Mouse (Mus musculus) left cerebral cortex, postnatal 36 days (tissue): ENCODE measurements around the gene Olfr222. TPM values are rescaled to one million over a fixed set of nuclear protein-coding genes. Genes with fewer than 3 reads are reported as not detected.
"Not testable (repeated sequence)": the region's sequence is repeated elsewhere in the genome, so short reads cannot be mapped to it uniquely, and the experiment has no call there.

Source experiments
- DNase-seq, 2 experiments: peaks; one replicate each; pipeline ENCODE4 v3.0.0; 2021 to 2022; ENCODE audit warnings: low spot score in 2 of 2, mixed read lengths in 1 of 2
- intact Hi-C: fragments of 180-260 bp; cut with DNase I; formaldehyde crosslinking; loops from one replicate; pipeline ENCODE4 v1.15.1; 2025
- total RNA-seq, 2 experiments: library from RNA; stranded (reverse); gene quantifications; 2 replicates each; pipeline ENCODE4 v1.2.3; 2021

Gene Olfr222
- total RNA-seq = not detected

DNA sequence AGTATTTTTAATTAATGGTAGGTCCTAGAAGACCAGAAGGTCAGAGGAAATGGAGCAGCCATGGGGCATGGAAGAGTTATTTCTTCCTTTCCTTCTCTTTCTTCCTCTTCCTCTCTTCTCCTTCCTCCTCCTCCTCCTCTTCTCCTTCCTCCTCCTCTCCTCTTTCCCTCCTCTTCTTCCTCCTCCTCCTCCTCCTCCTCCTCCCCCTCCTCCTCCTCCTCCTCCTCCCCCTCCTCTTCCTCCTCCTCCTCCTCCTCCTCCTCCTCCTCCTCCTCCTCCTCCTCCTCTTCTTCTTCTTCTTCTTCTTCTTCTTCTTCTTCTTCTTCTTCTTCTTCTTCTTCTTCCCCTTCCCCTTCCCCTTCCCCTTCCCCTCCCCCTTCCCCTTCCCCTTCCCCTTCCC, at the start of gene Olfr222:
Gene Olfr222, minus strand, starts transcription at position 101 of the 400 bp plus-strand sequence.
- intact Hi-C loops = not testable (repeated sequence)

DNA sequence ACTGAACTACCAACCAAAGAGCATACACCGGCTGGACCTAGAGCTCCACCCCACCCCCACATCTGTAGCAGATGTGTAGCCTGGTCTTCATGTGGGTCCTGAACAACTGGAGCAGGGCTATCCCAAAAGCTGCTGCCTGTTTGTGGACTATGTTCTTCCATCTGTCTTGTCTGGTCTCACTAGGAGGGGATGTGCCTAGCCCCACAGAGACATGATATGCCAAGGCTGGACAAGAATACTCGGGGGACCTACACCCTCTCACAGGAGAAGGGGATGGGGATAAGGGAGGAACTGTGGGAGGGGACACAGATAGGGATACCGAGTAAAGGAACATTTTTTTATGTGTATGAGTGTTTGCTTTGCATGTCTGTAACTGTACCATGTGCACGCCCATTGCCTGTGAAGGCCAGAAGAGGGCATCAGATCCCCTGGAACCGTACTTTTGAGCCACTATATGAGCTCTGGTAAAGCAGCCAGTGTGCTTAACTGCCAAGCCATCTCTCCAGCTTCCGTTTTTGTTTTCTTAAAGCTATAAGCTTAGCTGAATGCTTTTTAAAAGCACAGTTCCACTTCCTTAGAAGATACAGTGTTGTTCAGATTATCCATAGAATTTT, 48.1 kb upstream of the Olfr222 start:
- intact Hi-C loops = loop anchor here (5.0 kb wide), 2 partner anchors 123 to 153 kb away; no protein-coding TSS in a partner anchor
- DNase-seq = peak; percentile 49 to 50

More for the DNA sequence above, at the start of gene Olfr222:
- not testable (repeated sequence) for DNase-seq

DNA sequence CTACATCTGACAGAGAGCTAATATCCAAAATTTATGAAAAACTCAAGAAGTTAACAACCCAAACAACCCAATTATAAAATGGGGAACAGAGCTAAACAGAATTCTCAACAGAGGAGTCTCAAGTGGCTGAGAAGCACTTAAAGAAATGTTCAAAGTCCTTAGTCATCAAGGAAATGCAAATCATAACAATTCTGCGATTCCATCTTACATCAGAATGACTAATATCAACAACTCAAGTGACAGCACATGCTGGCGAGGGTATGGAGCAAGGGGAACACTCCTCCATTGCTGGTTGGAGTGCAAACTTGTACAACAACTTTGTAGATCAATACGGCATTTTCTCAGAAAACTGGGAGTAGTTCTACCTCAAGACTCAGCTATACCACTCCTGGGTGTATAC, 46.2 kb upstream of the Olfr222 start:
- intact Hi-C loops = loop anchor here (5.0 kb wide), 2 partner anchors 125 to 155 kb away; no protein-coding TSS in a partner anchor
- DNase-seq = no peak

DNA sequence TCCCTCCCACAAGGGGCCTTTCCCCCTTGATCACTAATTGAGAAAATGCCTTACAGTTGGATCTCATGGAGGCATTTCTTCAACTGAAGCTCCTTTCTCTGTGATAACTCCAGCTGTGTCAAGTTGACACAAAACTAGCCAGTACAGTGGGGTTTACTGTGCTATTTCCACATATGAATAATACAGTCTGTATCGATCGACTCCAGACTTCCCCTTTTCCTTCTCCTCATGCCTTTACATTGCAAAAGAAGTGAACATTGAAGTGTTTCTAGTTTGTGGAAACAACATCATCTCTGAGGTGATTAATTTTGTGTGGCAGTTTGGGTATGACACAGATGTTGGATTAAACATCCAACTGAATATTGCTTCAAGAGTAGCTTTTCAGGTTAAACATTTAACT, 41.0 kb upstream of the Olfr222 start:
- DNase-seq, intact Hi-C loops: not testable (repeated sequence)

DNA sequence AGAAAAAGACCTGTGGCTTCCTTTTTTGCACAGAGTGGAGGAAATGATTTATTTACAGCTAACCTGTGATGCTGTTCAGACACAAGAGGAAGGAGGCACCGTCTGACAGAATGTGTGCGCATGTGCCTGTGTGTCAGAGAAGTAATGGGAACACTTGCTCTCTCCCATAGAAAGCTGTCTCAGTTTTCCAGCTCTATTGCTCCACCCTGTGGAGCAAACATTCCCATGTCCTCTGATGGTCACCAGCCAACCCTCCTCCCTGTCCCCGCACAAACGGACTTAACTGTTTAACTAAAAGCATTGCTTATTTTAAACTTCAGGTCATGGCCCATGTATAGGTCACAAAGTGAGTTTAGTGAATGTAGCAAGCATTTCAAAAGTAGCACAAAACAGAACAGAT, 38.1 kb upstream of the Olfr222 start:
- peak; percentile 22 to 26 for DNase-seq
- intact Hi-C loops = loop anchor here (1.0 kb wide), 1 partner anchor 89 kb away; no protein-coding TSS in a partner anchor

DNA sequence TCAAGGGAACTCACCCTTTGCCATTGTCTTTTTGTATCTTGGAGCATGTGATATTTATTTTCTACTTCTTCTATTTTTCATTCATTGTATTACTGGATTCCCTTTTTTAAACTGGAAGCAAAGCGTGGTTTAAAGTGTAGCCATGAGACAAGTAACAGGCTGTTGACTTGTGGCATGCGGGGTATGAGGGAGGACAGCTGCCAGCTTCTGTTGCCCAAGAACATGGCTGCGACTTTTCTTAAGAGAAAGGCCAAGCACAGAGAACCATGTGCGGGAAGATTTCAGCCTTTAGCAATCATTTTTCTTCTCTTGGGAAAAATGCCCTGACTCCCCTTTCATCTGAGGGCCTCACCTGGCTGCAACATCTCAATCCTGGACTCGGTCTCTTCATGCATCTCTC, 35.6 kb upstream of the Olfr222 start:
- intact Hi-C loops = no loop called here
- DNase-seq = no peak

DNA sequence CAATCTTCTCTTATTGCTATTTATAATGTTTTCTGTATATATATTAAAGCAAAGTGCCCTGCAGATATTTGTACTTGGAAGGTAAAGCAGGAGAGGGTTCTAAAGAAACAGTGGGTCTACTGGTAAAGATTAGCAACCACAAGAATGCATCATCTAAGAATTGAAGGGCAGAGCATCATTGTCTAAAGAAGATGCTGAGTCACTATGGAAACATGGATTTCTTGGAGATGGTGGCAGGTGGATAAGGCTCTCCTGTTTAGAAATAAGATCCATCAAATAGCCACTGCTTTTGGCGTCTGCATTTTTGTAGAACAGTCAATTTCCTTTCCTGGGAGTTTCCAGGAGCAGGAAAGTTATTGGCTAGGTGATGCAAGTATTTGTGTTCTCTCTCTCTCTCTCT, 26.3 kb upstream of the Olfr222 start:
- intact Hi-C loops = no loop called here
- DNase-seq = no peak

DNA sequence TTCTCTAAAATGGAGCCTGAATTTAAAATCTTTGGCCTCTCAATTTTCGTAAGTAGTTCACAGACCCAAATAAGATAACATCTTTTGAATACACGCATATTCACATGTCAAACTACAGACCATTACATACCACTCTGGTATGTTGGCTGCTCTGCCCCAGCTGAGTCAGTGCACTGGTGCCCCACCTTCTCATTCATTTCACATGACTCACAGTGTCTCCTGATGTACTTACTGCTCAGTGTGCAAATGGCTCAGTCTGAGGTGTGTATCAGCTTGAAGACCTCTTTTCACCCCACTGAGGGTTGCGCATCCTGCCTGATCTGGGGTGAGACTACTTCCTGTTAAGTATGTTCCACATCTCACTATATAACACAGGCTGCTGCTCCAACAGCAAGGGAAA, 24.8 kb upstream of the Olfr222 start:
- no peak for DNase-seq
- intact Hi-C loops = no loop called here

DNA sequence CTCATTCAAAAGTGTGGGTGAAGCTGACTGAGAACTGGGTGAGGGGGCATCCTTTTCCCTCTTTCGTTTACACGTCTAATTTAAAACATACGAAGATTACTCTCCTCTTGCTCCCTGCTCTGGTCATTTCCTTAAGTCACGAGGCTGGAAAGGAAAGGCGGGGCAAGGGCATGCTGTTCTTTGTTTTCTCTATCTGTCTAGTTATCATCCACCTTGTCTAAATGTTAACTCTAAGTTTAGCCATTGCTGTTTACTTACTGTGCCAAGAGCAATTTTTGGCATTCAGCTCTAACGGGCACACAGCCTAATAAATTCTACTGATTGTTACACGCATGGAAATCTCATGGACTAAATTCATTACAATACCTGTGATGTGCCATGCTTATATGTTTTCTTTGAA, 23.2 kb upstream of the Olfr222 start:
- DNase-seq = no peak
- intact Hi-C loops = no loop called here

DNA sequence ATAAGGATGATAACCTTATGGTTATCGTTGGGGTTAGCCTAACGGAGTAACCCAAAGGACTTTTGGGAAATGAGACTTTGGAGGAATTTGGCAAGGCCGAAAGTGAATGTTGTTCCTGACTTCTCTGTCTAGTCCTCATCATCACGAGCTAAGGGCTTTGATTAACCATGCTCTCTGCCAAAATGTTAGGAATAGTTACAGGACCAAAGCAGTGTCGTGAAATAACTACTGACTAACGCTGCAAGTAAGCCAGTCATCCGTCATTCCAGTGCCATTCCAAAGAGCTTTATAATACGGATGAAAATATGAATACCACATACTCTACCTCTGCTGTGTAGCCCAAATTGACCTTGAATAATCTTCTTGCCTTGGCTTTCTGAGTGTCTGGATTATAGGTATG, 20.9 kb upstream of the Olfr222 start:
- no peak for DNase-seq
- intact Hi-C loops = no loop called here

DNA sequence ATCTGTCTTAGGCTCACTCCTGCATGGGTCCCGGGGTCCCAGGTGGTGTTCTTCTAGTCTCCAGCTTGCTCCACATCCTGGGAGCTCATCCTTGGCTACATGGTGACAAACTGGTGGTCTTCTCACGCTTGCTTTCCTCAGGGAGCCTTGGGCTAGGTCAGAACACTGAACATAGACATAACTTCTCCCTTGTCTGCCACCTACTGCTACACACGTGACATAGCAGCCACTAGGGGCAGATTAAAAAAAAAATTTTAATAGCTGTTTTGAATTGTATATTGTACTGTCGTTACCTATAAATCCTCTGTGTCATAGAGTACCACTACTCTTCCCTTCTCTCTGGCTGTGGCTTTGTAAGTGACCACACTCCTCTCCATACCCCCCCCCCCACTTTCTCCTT, 20.1 kb upstream of the Olfr222 start:
- intact Hi-C loops = no loop called here
- no peak for DNase-seq

DNA sequence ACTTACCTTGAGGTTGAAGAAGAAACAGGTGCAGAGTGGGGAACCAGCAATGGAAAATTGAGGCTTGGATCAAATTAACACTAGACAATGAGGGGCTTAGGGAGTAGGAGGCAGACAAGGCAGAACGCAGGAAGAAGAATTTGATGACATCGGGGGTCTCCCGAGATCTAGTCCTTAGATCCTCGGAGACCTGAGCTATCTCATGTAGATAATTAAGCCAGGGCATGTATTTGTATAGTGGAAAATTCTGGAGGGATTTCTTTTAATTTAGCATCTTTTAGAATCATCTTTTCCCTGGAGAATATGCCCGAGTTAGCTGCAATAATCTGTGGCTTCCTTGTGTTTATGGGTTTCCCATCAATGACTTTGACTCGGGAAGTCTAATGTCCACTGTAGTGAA, 17.2 kb upstream of the Olfr222 start, which contains the start of gene Olfr223:
Gene Olfr223, minus strand, starts transcription at position 101 of the 400 bp plus-strand sequence.
- intact Hi-C loops = no loop called here
- DNase-seq = no peak

DNA sequence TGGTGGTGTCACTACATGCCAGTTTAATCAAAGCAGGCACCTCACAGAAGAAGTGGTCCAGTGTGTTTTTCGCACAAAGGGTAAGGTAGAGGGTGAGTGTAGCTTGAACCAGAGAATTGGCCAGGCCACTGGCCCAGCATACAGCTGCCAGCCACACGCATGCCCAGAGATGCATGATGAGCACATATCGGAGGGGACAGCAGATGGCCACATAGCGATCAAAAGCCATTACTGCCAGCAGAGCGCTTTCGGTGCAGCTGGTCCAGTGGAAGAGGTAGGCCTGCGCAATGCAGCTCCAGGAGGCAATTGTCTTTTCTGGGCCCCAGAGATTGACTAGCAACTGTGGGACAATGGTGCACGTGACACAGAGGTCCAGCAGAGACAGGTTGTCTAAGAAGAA, 13.5 kb upstream of the Olfr222 start:
- intact Hi-C loops = no loop called here

DNA sequence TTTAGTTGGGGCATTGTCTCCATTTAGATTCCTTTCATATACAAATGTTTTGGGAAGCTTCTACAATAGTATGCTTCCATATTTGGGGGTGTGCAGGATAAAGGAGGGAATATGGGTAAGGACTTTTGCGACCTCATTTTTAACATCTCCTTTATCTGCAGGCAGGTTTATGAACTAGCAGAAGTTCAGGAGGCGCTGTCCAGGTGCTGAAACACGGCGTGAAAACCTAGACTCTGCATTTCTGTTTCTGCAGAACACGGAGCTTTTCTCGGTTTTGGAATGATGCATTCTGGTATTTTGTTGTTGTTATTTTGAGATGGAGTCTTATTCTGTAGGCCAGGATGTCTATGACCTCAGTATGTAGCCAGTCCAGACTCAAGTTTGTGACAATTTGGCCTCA, 8.5 kb upstream of the Olfr222 start:
- no peak for DNase-seq
- intact Hi-C loops = no loop called here

More for the DNA sequence above, 13.5 kb upstream of the Olfr222 start:
- DNase-seq = no peak

DNA sequence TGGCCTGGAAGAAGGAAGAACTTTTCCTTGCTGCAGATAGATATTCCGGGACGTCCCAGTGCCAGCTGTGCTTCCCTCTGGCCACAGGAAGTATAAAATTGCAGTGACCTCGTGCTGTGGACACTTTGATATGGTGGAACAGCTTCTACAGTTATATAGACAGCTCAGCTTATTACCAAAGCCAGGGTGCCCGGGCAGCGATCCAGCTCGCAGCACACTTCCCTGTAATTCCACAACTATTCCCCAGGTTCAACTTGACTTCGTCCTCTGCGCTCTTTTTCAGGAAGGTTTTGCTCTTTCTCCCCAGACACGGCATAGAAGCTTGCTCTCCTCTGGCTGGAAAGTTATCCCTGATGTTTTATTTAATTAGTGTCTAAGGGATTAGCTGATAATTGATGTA, 309 bp downstream of the Olfr222 start:
- no peak for DNase-seq
- intact Hi-C loops = no loop called here

DNA sequence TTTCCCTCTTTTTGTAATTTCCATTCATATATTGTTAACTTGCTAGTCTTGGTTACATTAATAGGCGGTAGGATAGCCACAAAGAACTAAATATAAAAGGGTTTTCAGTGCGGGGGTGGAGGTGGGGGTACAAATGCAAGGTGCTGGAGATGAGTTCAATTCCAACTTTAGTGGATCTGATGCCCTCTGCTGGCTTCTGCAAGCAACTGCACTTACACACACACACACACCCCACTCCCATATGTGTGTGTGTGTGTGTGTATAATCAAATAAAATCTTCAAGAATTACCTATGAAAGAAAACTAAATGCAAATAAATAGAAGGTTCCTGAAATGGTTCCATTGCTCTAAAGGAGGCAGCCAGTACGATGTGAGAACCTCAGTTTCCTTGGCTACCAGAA, 6.7 kb downstream of the Olfr222 start:
- DNase-seq = no peak
- intact Hi-C loops = loop anchor here (1.0 kb wide), 1 partner anchor 44 kb away; no protein-coding TSS in a partner anchor

DNA sequence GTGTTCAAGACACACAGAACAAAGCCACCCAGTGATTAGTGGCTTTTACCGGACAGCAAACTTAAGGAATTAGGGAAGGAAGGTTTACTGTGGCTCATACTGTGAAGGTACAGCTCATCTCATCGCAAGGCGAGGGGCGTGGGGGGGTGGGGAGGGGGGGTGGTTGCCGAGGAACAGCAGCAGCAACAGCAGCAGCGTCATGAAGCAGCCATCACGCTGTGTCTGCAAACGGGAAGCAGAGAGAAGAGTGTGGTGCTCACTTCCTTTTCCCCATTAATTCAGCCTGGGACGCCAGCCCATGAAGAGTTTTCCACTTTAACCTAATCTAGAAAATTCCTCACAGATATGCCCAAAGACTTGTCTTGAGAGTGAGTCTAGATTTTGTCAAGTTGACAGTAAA, 13.2 kb downstream of the Olfr222 start:
- intact Hi-C loops = no loop called here
- no peak for DNase-seq

DNA sequence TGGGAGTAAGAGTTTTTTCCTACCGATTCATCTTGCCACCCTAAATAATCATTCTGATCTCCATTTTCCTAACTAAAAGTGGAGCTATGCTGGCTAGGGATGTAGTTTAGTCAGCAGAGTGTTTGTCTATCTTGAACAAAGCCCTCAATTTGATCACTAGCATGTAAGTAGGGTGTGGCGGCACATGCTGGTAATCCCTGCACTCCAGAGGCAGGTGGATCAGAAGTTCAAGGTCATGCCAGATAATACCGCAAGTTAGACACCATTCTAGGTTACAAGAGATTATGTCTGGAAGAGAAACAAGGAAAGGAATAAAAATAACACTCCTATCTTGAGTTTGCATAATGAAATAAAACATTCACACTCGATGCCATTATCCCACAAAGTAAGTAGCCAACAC, 13.7 kb downstream of the Olfr222 start:
- intact Hi-C loops = no loop called here
- no peak for DNase-seq

DNA sequence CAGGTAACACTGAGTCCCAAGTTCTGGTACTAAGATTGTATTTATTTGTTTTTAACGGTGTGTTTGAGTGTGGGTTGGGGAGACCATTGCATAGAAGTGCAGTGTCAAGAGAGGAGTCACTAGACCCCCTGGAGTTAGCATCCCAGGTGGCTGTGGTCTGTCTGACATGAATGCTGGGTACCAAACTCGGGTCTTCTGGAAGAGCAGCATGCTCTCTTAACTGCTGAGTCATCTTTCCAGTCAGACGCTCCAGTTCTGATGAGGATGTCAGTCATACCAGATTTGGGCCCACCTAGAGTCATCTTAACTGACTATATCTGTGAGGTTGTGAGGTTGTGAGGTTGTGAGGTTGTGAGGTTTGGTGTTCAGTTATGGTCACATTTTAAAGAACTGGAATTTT, 15.1 kb downstream of the Olfr222 start:
- intact Hi-C loops = no loop called here
- no peak for DNase-seq

DNA sequence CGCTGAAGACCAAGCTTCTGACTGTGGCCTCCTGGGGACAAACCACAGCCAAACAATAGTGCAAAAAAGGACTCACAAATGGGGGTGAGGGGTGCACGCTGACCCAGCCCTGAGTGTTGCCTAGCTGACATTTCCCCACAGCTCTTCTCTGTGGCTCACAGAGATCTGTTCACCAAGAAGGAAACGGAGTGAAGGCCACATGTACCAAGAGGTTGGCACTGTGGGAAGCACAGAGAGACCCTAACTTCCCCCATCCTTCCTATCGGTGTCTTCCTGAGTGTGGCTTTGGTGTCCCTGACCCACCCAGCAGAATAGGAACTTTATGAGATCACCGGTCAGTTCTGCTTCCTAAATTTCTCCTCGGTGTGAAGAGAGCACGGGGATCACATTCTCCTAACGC, 21.5 kb downstream of the Olfr222 start:
- DNase-seq = no peak
- intact Hi-C loops = no loop called here

DNA sequence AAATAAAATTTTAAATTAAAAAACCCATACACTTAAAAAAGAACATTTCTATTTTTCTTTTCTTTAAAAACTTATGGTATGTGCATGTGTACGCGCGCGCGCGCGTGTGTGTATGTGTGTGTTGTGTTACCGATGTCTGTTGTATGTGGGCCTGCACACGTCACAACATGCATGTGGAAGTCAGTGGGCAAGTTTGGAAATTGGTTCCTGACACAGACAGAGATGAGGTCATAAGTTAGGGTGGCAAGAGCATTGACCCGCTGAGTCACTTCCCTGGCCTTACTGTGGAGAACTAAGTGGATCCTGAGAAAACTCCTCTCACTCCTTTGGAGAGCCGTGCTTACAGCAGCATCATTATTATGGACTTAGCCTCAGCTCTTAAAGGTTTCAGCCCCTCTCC, 21.9 kb downstream of the Olfr222 start:
- DNase-seq = no peak
- intact Hi-C loops = no loop called here

DNA sequence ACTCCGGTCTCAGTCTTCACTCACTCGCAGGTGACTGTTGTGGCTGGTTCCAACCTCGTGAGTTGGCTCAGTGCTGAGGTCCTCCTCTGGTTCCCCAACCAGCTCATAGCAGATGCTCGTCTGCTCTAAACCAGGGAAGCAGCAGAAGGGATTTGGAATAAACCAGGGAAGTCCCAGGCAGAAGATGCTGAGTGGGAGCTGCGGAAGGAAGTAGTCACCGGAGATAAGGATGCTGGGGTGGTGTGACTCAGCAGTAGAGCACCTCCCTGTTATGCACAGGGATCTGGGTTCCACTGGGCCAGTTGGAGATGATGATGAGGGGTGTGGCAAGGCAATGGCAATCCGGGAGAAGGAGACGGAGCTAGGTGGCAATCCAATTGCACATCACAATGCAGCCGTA, 32.0 kb downstream of the Olfr222 start:
- DNase-seq = peak in 1 of 2 experiments; percentile 37
- intact Hi-C loops = no loop called here
